Mouse (Mus musculus): Measurements from ENCODE around the gene Vmn1r228. TPM values are rescaled to one million over a fixed set of nuclear protein-coding genes. Genes with fewer than 3 reads are reported as not detected.

Vmn1r228 gene
- not detected in 2 replicates for total RNA-seq (2014; rRNA removed; ENCODE audit: low replicate concordance)
- polyA plus RNA-seq (2015; fragmentation: Nextera tagmentation; extraction: Ambion mirVana): not detected in 2 replicates

- H3K27ac ChIP-seq (ENCODE audit: low read depth): no peak within 1 kb of the TSS
- H3K4me3 ChIP-seq (ENCODE audit: low read depth, low read length): no peak within 1 kb of the TSS
- DNase-seq (ENCODE audit: low spot score): no peak
- H3K9ac ChIP-seq (replicated peaks; ENCODE audit: low read depth, low read length): no peak within 1 kb of the TSS
- TF ChIP-seq CTCF (IDR thresholded peaks at IDR 0.05; ENCODE audit: low read depth): no peak
- no peak for TF ChIP-seq EP300 (IDR thresholded peaks at IDR 0.05; ENCODE audit: low read depth)
- H3K4me1 ChIP-seq (ENCODE audit: control insufficient read depth, insufficient read depth): no peaks in the 10 kb centered on the region
- 0 out of 2 replicates have a peak, but pooled peaks cover 8% of the 10 kb centered on the region for H3K9me3 ChIP-seq (replicated peaks; ENCODE audit: control insufficient read depth, low read length)
- no peaks in the 10 kb centered on the region for H3K27me3 ChIP-seq (ENCODE audit: control insufficient read depth, insufficient read depth, low read length)
- H3K4me2 ChIP-seq (ENCODE audit: low read depth, low read length): no peak within 1 kb of the TSS
- no peak for ATAC-seq (ENCODE audit: insufficient read depth, low read depth)
- no peaks in the 10 kb centered on the region for H3K36me3 ChIP-seq (replicated peaks; ENCODE audit: control insufficient read depth, insufficient read depth, low read length)
These were observed at the start of gene Vmn1r228 for GRCm38 (mm10) chr17:20786057-20786456. Vmn1r228 (minus strand) TSS chr17:20786157.

DNA sequence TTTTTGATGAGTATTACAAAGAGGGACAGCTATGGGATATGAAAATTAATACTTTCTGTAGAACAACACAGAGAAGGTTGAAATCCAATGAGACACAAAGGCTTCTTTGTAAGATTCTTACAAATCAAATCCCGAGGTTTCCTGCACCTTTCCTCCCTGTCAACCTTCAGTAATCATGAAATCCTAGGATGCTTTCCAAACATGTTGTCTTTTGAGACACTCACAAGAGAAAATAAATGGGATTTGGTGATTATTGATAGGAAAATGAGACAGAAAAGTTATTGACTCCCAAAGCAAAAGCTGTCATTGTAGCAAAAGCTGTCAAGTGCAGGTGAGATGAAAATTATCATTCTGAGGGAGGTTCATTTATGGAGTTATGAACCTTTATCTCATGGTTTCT is 25.3 kb upstream of the Vmn1r228 start, which contains the start of gene Vmn1r229:
TSS of gene Vmn1r229 (plus strand) at position 301 of the 400 bp plus-strand sequence.
- Histone ChIP-seq H3K4me1 (ENCODE audit: control insufficient read depth, insufficient read depth) (no peaks in the 10 kb centered on the region), H3K4me3 (ENCODE audit: low read depth, low read length) (no peak within 1 kb of the TSS), H3K9me3 (replicated peaks; ENCODE audit: control insufficient read depth, low read length) (0 out of 2 replicates have a peak, but pooled peaks cover under 1% of the 10 kb centered on the region), H3K9ac (replicated peaks; ENCODE audit: low read depth, low read length) (no peak within 1 kb of the TSS), H3K4me2 (ENCODE audit: low read depth, low read length) (no peak within 1 kb of the TSS), H3K36me3 (replicated peaks; ENCODE audit: control insufficient read depth, insufficient read depth, low read length) (no peaks in the 10 kb centered on the region), H3K27ac (ENCODE audit: low read depth) (no peak within 1 kb of the TSS), H3K27me3 (ENCODE audit: control insufficient read depth, insufficient read depth, low read length) (no peaks in the 10 kb centered on the region)
- ATAC-seq (ENCODE audit: insufficient read depth, low read depth): no peak
- TF ChIP-seq CTCF (IDR thresholded peaks at IDR 0.05; ENCODE audit: low read depth) (no peak), EP300 (IDR thresholded peaks at IDR 0.05; ENCODE audit: low read depth) (no peak)
- 33% methylated on average over 1 of the region's 1 CpGs for WGBS
- no peak for DNase-seq (ENCODE audit: low spot score)

GRCm38 (mm10) chr17:20729543-20729942 is 56.4 kb downstream of the Vmn1r228 start, which contains the start of gene Vmn1r227:
Vmn1r227 (plus strand) TSS chr17:20729843.
- Histone ChIP-seq H3K9me3 (replicated peaks; ENCODE audit: control insufficient read depth, low read length) (peaks cover under 1% of the 10 kb centered on the region; the same call in 1 of the 2 replicates), H3K27ac (ENCODE audit: low read depth) (no peak within 1 kb of the TSS), H3K4me2 (ENCODE audit: low read depth, low read length) (no peak within 1 kb of the TSS), H3K9ac (replicated peaks; ENCODE audit: low read depth, low read length) (no peak within 1 kb of the TSS), H3K4me3 (ENCODE audit: low read depth, low read length) (no peak within 1 kb of the TSS), H3K4me1 (ENCODE audit: control insufficient read depth, insufficient read depth) (no peaks in the 10 kb centered on the region), H3K36me3 (replicated peaks; ENCODE audit: control insufficient read depth, insufficient read depth, low read length) (no peaks in the 10 kb centered on the region), H3K27me3 (ENCODE audit: control insufficient read depth, insufficient read depth, low read length) (no peaks in the 10 kb centered on the region)
- WGBS: 24% methylated on average over 1 of the region's 1 CpGs
- no peak for TF ChIP-seq EP300 (IDR thresholded peaks at IDR 0.05; ENCODE audit: low read depth)
- TF ChIP-seq CTCF (IDR thresholded peaks at IDR 0.05; ENCODE audit: low read depth): no peak
- no peak for ATAC-seq (ENCODE audit: insufficient read depth, low read depth)
- DNase-seq (ENCODE audit: low spot score): no peak

Other genes with a start within 250 kb of the Vmn1r228 start
- not detected in 2 replicates for gene Vmn2r109, start 221.4 kb downstream of the Vmn1r228 start, total RNA-seq (2014; rRNA removed; ENCODE audit: low replicate concordance)
- gene Vmn2r109, start 221.4 kb downstream of the Vmn1r228 start, polyA plus RNA-seq (2015; fragmentation: Nextera tagmentation; extraction: Ambion mirVana): not detected in 2 replicates
- not detected in 2 replicates for gene Vmn2r110, start 189.7 kb downstream of the Vmn1r228 start, total RNA-seq (2014; rRNA removed; ENCODE audit: low replicate concordance)
- not detected in 2 replicates for gene Vmn2r110, start 189.7 kb downstream of the Vmn1r228 start, polyA plus RNA-seq (2015; fragmentation: Nextera tagmentation; extraction: Ambion mirVana)
- gene Fpr-rs3, start 161.3 kb downstream of the Vmn1r228 start, total RNA-seq (2014; rRNA removed; ENCODE audit: low replicate concordance): not detected in 2 replicates
- gene Fpr-rs3, start 161.3 kb downstream of the Vmn1r228 start, polyA plus RNA-seq (2015; fragmentation: Nextera tagmentation; extraction: Ambion mirVana): not detected in 2 replicates
- gene Vmn1r226, start 103.3 kb downstream of the Vmn1r228 start, total RNA-seq (2014; rRNA removed; ENCODE audit: low replicate concordance): not detected in 2 replicates
- not detected in 2 replicates for gene Vmn1r226, start 103.3 kb downstream of the Vmn1r228 start, polyA plus RNA-seq (2015; fragmentation: Nextera tagmentation; extraction: Ambion mirVana)
- not detected in 2 replicates for gene Vmn1r227, start 56.3 kb downstream of the Vmn1r228 start, total RNA-seq (2014; rRNA removed; ENCODE audit: low replicate concordance)
- not detected in 2 replicates for gene Vmn1r227, start 56.3 kb downstream of the Vmn1r228 start, polyA plus RNA-seq (2015; fragmentation: Nextera tagmentation; extraction: Ambion mirVana)
- gene Vmn1r229, start 25.4 kb upstream of the Vmn1r228 start, total RNA-seq (2014; rRNA removed; ENCODE audit: low replicate concordance): not detected in 2 replicates
- not detected in 2 replicates for gene Vmn1r229, start 25.4 kb upstream of the Vmn1r228 start, polyA plus RNA-seq (2015; fragmentation: Nextera tagmentation; extraction: Ambion mirVana)
- gene Vmn1r230, start 54.3 kb upstream of the Vmn1r228 start, total RNA-seq (2014; rRNA removed; ENCODE audit: low replicate concordance): not detected in 2 replicates
- gene Vmn1r230, start 54.3 kb upstream of the Vmn1r228 start, polyA plus RNA-seq (2015; fragmentation: Nextera tagmentation; extraction: Ambion mirVana): not detected in 2 replicates
- gene Vmn1r231, start 118.9 kb upstream of the Vmn1r228 start, total RNA-seq (2014; rRNA removed; ENCODE audit: low replicate concordance): not detected in 2 replicates
- not detected in 2 replicates for gene Vmn1r231, start 118.9 kb upstream of the Vmn1r228 start, polyA plus RNA-seq (2015; fragmentation: Nextera tagmentation; extraction: Ambion mirVana)
- not detected in 2 replicates for gene Vmn1r232, start 133.6 kb upstream of the Vmn1r228 start, total RNA-seq (2014; rRNA removed; ENCODE audit: low replicate concordance)
- not detected in 2 replicates for gene Vmn1r232, start 133.6 kb upstream of the Vmn1r228 start, polyA plus RNA-seq (2015; fragmentation: Nextera tagmentation; extraction: Ambion mirVana)
- gene Ppp2r1a, start 159.2 kb upstream of the Vmn1r228 start, total RNA-seq (2014; rRNA removed; ENCODE audit: low replicate concordance): 323 and 403 TPM in 2 replicates
- 264 and 279 TPM in 2 replicates for gene Ppp2r1a, start 159.2 kb upstream of the Vmn1r228 start, polyA plus RNA-seq (2015; fragmentation: Nextera tagmentation; extraction: Ambion mirVana)
- gene Vmn1r233, start 210.3 kb upstream of the Vmn1r228 start, total RNA-seq (2014; rRNA removed; ENCODE audit: low replicate concordance): not detected in 2 replicates
- gene Vmn1r233, start 210.3 kb upstream of the Vmn1r228 start, polyA plus RNA-seq (2015; fragmentation: Nextera tagmentation; extraction: Ambion mirVana): not detected in 2 replicates
- gene Zfp160, start 222.7 kb upstream of the Vmn1r228 start, total RNA-seq (2014; rRNA removed; ENCODE audit: low replicate concordance): 3.6 and 12.7 TPM in 2 replicates
- gene Zfp160, start 222.7 kb upstream of the Vmn1r228 start, polyA plus RNA-seq (2015; fragmentation: Nextera tagmentation; extraction: Ambion mirVana): 8.7 and 8.9 TPM in 2 replicates

All from heart, postnatal 0 days (tissue).